ENCODE assay signal across 15 mouse cellular contexts in genomic region chr19:16439834-16440233, GRCm38 (mm10). TPM values are rescaled to one million over a fixed set of nuclear protein-coding genes. Genes with fewer than 3 reads are reported as not detected.
DNase-seq lines count a peak whose midpoint lies in the region; ATAC-seq and TF ChIP-seq lines count a peak whose summit lies in the region.
"Had no signal": no experiment of that assay in that cellular context is flagged by ENCODE, and none has a peak within 500 bp of the region (broad histone marks: within the 10 kb centered on the region; RNA-seq: fewer than 3 reads in every experiment).

No protein-coding gene starts in this region.

- no peaks in the 10 kb centered on the region for H3K9me3 ChIP-seq in kidney, embryonic 16.5 days (ENCODE audit: low read length)
- H3K9me3 ChIP-seq in embryonic facial prominence, embryonic 10.5 days: no peaks in the 10 kb centered on the region
- no peaks in the 10 kb centered on the region for H3K9me3 ChIP-seq in limb, embryonic 11.5 days (ENCODE audit: control insufficient read depth, low read length)
- H3K9me3 ChIP-seq: embryonic facial prominence, embryonic 12.5 days; hindbrain, embryonic 12.5 days; limb, embryonic 12.5 days had no signal

- 0 out of 2 replicates have a peak overlapping the region, but pooled peaks have one; percentile 1 for H3K9ac ChIP-seq in kidney, embryonic 16.5 days (replicated peaks; ENCODE audit: low read length)
- no peak overlapping the region for H3K9ac ChIP-seq in limb, embryonic 11.5 days (ENCODE audit: low read length)
- H3K9ac ChIP-seq: embryonic facial prominence, embryonic 12.5 days; hindbrain, embryonic 12.5 days; limb, embryonic 12.5 days had no signal

- H3K4me1 ChIP-seq in kidney, embryonic 16.5 days (ENCODE audit: insufficient read depth, low read length): peaks cover 36% of the 10 kb centered on the region
- H3K4me1 ChIP-seq in embryonic facial prominence, embryonic 10.5 days: peaks cover 51% of the 10 kb centered on the region
- H3K4me1 ChIP-seq in limb, embryonic 11.5 days (ENCODE audit: control insufficient read depth, insufficient read depth, low read length): peaks cover 10% of the 10 kb centered on the region; the same call in 1 of the 2 replicates

- no peaks in the 10 kb centered on the region; the same call in 1 of the 2 replicates for H3K27me3 ChIP-seq in kidney, embryonic 16.5 days (ENCODE audit: insufficient read depth, low read length)
- peaks cover 54% of the 10 kb centered on the region for H3K27me3 ChIP-seq in embryonic facial prominence, embryonic 10.5 days (replicated peaks; ENCODE audit: low read depth, poor library complexity, severe bottlenecking)
- peaks cover 21% of the 10 kb centered on the region for H3K27me3 ChIP-seq in limb, embryonic 11.5 days (ENCODE audit: control insufficient read depth, insufficient read depth, low read length)

- no peaks in the 10 kb centered on the region for H3K36me3 ChIP-seq in kidney, embryonic 16.5 days (ENCODE audit: insufficient read depth, low read length)
- H3K36me3 ChIP-seq in embryonic facial prominence, embryonic 10.5 days (replicated peaks): no peaks in the 10 kb centered on the region
- no peaks in the 10 kb centered on the region for H3K36me3 ChIP-seq in limb, embryonic 11.5 days (ENCODE audit: control insufficient read depth, insufficient read depth, low read length)
- H3K36me3 ChIP-seq: embryonic facial prominence, embryonic 12.5 days; hindbrain, embryonic 12.5 days; limb, embryonic 12.5 days had no signal

- TF ChIP-seq CTCF in gastrocnemius, adult 2 months (IDR thresholded peaks at IDR 0.05): no peak

- H3K4me2 ChIP-seq in kidney, embryonic 16.5 days (replicated peaks; ENCODE audit: low read depth, low read length): no peak overlapping the region
- no peak overlapping the region for H3K4me2 ChIP-seq in limb, embryonic 11.5 days (ENCODE audit: low read depth, severe bottlenecking)
- H3K4me2 ChIP-seq: embryonic facial prominence, embryonic 12.5 days; hindbrain, embryonic 12.5 days; limb, embryonic 12.5 days had no signal

- WGBS in kidney, embryonic 16.5 days: 34% methylated on average over 13 of the region's 13 CpGs
- 50% methylated on average over 13 of the region's 13 CpGs for WGBS in embryonic facial prominence, embryonic 10.5 days
- WGBS in limb, embryonic 11.5 days: 45% methylated on average over 13 of the region's 13 CpGs

- ATAC-seq in kidney, embryonic 16.5 days (ENCODE audit: low FRiP score, low TSS enrichment): no peak
- no peak for ATAC-seq in limb, embryonic 11.5 days (ENCODE audit: insufficient number of reproducible peaks, low FRiP score, low TSS enrichment, low read depth)

- H3K4me3 ChIP-seq in gastrocnemius, adult 2 months: no peak overlapping the region
- no peak overlapping the region for H3K4me3 ChIP-seq in kidney, embryonic 16.5 days (ENCODE audit: low read length)
- no peak overlapping the region for H3K4me3 ChIP-seq in embryonic facial prominence, embryonic 10.5 days
- H3K4me3 ChIP-seq in limb, embryonic 11.5 days (ENCODE audit: low read depth, low read length): no peak overlapping the region
- H3K4me3 ChIP-seq: embryonic facial prominence, embryonic 12.5 days; hindbrain, embryonic 12.5 days; limb, embryonic 12.5 days had no signal

- intact Hi-C loops in gastrocnemius, adult 2 months (cut with DNase I): loop anchor here (5.0 kb wide), 2 partner anchors 83 to 117 kb away; no protein-coding TSS in a partner anchor

- no peak for DNase-seq in gastrocnemius, adult 2 months
- no peak for DNase-seq in gastrocnemius, adult 18-20 months (ENCODE audit: low spot score)
- no peak for DNase-seq in kidney, postnatal 36 days
- DNase-seq in embryonic facial prominence, embryonic 10.5 days (ENCODE audit: low spot score): peak; percentile 38
- DNase-seq in limb, embryonic 11.5 days (ENCODE audit: low spot score): peak; percentile 33
- DNase-seq in right cerebral cortex, postnatal 14 days: no peak
- no peak for DNase-seq in adrenal gland, postnatal 10 days
- DNase-seq: B cell, adult 2 months; cerebellum, adult 9-10 months; lung, adult 2 months; thymus, adult 2 months had no signal

- H3K27ac ChIP-seq in gastrocnemius, adult 2 months: 0 out of 2 replicates have a peak overlapping the region, but pooled peaks have one; percentile 16
- peak overlapping the region; percentile 77 for H3K27ac ChIP-seq in kidney, embryonic 16.5 days (ENCODE audit: low read length)
- peak overlapping the region; percentile 26 for H3K27ac ChIP-seq in embryonic facial prominence, embryonic 10.5 days (replicated peaks)
- no peak overlapping the region for H3K27ac ChIP-seq in limb, embryonic 11.5 days (replicated peaks; ENCODE audit: low read depth, low read length)
- H3K27ac ChIP-seq: embryonic facial prominence, embryonic 12.5 days; hindbrain, embryonic 12.5 days; limb, embryonic 12.5 days had no signal

RNA-seq across cellular contexts. Expression of gene Gna14, which starts 4.3 kb away (rescaled TPM):
- 1 to 10 TPM; 1.5 to 2.0 TPM for total RNA-seq in gastrocnemius, adult 2 months (2021)
- total RNA-seq in gastrocnemius, adult 18-20 months (2021): 1 to 10 TPM in 1 of 2 experiments, under 1 TPM in 1; 0.64 to 1.5 TPM
- 14.0 and 14.2 TPM in 2 replicates for polyA plus RNA-seq in kidney, embryonic 16.5 days (2015; fragmentation: Nextera tagmentation; extraction: Ambion mirVana)
- 1.1 and 1.4 TPM in 2 replicates for polyA plus RNA-seq in embryonic facial prominence, embryonic 10.5 days (2016; fragmentation: Nextera tagmentation; extraction: Ambion mirVana)
- 0.13 and 0.30 TPM in 2 replicates for polyA plus RNA-seq in limb, embryonic 11.5 days (2014; fragmentation: Nextera tagmentation; extraction: Ambion mirVana)
- 10 to 100 TPM; 17.6 to 29.1 TPM for total RNA-seq in adrenal gland, postnatal 10 days (2021)

Comparison
In these comparisons a context has a peak if more than half of its experiments do, and no peak if none do; other contexts are left out.
1. DNase-seq: peak in embryonic facial prominence, embryonic 10.5 days (single experiment) and limb, embryonic 11.5 days (single experiment); none in gastrocnemius, adult 2 months (single experiment), gastrocnemius, adult 18-20 months (single experiment), kidney, postnatal 36 days (0 of 2), right cerebral cortex, postnatal 14 days (single experiment) and adrenal gland, postnatal 10 days (single experiment).
2. RNA of gene Gna14, which starts 4.3 kb away (total RNA-seq): 17.6 to 29.1 TPM in adrenal gland, postnatal 10 days; 1.5 to 2.0 TPM in gastrocnemius, adult 2 months and 0.64 to 1.5 TPM in gastrocnemius, adult 18-20 months; every median in the first group is over 4 times any median in the second.